Mouse (Mus musculus): ENCODE results near the gene Ppp1r9b.
"Not testable (repeated sequence)": the region's sequence is repeated elsewhere in the genome, so short reads cannot be mapped to it uniquely, and the experiment has no call there.

The Ppp1r9b gene

GRCm38 (mm10) chr11:94998041-94998531, 7.3 kb downstream of the Ppp1r9b start:
- DNase-seq (ENCODE audit: low spot score in 2 of 2): no peak

DNA sequence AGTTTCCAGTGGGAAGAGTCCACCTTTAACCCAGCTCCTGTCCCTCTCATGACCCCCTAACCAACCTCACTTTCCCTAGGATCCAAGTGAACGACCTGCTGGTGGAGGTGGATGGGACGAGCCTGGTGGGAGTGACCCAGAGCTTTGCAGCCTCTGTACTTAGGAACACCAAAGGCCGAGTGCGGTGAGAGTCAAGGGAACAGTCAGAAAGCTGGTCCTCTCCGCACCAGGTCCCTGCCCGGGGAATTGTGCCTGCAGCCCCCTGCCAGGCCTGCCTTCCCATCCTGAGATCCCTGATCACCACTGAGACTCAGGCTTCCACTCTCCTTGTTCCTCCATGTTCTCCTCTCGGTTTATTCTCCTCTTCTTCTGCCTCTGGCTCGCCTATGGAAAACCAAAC, 9.3 kb downstream of the Ppp1r9b start:
- no peak for DNase-seq (ENCODE audit: low spot score in 2 of 2)

DNA sequence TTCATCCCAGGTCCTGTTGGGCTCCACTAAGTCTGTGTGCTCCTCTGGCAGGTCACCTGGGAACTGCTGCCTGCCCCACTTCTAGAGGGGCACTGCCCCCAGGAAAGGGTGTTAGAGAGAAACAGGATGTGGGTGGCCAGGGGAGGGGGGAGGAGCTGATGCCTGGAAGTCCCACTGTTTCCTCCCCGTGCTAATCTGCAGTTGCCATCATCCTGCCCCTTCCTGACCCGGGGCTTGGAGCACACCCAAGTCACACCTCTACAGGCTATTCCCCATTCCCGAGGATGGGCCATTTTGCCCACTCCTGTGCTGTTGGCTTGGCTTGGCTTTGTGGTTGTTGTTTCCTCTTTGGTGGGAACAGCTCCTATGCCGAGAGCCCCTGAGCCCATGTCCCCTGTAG, 9.7 kb downstream of the Ppp1r9b start:
- DNase-seq (ENCODE audit: low spot score in 2 of 2): no peak

DNA sequence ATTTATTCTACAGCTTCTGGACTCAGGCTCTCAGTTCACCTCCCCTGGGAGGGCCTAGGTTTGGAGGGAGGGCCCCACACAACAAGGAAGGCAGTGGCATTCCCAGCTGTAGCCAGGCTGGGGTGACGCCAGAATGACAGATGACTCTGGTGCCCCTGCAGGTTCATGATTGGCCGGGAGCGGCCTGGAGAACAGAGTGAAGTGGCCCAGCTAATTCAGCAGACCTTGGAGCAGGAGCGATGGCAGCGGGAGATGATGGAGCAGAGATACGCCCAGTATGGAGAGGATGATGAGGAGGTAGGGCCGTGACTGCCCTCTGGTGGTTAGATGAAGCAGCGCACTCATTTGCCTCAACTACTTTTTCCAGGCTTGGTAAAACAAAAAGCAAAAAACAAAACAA, 10.2 kb downstream of the Ppp1r9b start:
- peak; percentile 59 to 67 for DNase-seq (ENCODE audit: low spot score in 2 of 2)

DNA sequence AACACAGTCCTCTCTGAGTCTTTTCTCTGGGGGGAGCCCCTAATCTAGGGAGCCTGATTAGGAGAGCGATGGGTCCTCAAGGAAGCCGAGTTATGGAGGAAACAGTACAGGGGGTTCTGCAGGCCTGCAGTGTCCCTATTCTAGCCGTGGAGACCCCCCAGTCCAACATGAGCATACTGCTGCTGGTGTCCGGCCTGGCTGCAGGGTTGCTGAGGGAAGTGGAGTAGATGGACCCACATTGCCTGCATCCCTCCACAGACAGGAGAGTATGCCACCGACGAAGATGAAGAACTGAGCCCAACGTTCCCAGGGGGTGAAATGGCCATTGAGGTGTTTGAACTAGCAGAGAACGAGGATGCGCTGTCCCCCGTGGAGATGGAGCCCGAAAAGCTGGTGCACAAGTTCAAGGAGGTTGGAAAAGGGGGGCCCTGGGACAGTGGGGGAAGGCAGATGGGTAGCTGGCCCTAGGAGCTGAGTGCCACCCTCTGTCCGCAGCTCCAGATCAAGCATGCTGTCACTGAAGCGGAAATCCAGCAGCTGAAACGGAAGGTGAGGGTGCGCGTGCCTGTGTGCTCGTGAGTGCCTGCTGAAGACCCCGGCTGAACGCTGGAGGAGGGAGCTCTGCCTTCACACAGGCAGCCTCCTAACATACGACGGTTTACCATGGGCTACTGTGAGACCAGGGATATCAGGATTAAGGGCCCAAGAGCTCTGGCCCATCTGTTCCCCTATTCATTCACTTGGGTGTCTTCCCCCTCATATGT, 10.9 kb downstream of the Ppp1r9b start:
- DNase-seq (ENCODE audit: low spot score in 2 of 2): no peak

DNA sequence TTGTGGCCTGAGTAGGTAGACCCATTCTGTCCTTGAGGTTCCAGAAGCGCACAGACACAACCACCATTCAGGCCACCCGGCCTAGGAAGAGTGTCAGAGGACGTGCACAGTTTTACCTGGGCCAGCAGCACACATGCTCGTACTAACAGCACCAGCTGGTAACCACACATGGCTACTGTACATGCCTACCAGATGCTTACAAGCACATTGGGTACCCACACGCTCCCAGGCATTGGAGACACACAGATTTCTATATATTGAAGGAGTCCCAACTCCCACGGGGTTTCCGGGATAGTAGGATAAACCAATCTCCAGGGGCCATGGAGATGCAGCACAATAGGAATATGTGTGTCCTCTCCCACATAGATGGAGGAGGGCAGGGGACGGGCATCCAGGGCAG, 11.9 kb downstream of the Ppp1r9b start:
- no peak for DNase-seq (ENCODE audit: low spot score in 2 of 2)

DNA sequence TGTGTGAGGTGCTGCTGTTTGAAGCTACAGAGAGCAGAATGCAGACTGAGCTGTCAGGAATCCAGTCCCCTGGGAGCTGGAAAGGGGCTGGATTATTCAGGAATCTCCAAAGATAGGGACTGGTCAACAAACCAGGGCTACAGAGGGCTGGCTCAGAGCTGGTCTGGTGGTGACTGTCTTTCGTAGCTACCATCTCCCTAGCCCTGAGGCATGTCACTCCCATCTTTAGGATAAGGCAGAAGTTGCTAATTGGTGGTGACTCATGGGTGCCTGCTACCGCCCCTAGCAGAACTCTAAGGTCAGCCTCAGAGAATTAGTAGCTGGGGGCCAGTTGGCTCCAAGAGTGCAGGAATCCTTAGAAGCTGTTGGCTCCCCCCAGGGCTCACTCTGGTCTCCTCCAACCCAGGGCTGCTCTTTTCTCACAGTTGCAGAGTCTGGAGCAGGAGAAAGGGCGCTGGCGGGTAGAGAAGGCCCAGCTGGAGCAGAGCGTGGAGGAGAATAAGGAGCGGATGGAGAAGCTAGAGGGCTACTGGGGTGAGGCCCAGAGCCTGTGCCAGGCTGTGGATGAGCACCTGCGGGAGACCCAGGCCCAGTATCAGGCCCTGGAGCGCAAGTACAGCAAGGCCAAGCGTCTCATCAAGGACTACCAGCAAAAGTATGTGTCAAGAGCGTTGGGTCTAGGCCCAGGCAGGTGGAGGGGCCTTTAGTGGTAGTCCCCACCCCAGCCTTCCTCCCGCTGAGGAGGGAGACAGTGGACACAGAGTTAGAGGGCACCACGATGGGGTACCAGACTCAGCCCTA, 13.5 kb downstream of the Ppp1r9b start:
- DNase-seq (ENCODE audit: low spot score in 2 of 2): no peak

DNA sequence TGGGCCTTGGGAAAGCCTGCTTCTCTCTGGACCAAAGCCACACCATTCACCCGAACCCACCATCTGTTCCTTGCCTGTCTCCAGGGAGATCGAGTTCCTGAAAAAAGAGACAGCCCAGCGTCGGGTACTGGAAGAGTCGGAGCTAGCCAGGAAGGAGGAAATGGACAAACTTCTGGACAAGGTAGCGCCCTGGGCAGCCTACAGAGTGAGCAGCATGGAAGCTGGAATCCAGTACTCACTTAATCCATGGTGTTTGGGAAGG, 14.0 kb downstream of the Ppp1r9b start:
- no peak for DNase-seq (ENCODE audit: low spot score in 2 of 2)

DNA sequence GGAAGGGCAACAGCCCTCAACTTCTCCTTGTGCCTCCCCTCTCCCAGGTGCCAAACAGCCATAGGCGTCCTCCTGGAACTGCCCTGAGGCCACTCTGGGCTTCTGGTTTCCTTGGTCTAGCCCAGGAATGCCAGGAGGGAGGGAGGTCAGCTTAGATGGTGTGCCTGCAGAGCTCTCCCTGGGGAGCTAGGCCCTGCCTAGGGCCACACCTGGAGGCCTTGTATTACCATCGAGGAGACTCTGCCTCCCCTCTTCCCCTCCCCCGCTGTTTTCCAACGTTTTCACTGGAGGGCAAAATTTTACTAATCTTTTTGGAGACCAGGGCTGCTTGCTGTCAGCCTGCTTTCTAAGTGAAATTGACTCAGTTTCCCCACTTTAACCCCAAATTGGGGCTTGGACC, 15.2 kb downstream of the Ppp1r9b start:
- DNase-seq (ENCODE audit: low spot score in 2 of 2): no peak

DNA sequence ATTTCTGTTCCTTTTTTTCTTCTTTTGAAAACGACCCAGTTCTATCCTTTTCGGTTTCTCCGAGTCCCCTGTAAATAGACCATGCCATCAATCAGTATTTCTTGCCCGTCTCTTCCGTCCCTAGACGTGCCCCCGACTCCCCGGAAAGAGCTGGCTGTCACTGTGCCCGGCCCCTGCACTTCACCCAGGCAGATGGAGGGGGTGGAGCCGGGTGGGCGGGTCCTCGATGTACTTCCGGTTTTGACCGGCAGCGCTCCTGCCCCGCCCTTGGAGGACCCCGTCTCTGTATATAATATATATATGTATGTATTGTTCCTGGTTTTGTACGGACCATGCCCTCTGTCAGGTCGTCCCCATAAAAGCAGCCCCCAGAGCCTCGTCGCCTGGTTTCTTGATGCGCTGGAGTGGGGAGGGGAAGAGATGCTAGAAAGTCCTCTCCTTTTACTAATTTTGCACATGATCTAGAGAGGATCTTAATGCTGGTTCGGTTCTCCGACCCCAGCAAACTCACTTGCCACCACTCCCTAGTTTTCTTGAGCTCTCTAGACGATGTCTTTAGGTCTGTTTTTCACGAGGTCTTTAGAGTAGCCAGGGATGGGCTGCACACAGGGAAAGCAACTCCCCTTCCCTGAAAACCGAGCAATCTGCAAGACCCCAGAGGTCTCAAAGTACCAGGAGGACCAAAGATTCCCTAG, 15.8 kb downstream of the Ppp1r9b start:
- peak; percentile 72 to 81 for DNase-seq (ENCODE audit: low spot score in 2 of 2)

- no peak for DNase-seq (ENCODE audit: low spot score in 2 of 2)
Observed at GRCm38 (mm10) chr11:95007418-95007817, 16.6 kb downstream of the Ppp1r9b start.

GRCm38 (mm10) chr11:95008661-95009628, 18.1 kb downstream of the Ppp1r9b start:
- DNase-seq (ENCODE audit: low spot score in 2 of 2): no peak

GRCm38 (mm10) chr11:95009629-95010014, 18.8 kb downstream of the Ppp1r9b start, which contains the start of gene Samd14:
Samd14 (plus strand) TSS chr11:95009879.
- DNase-seq (ENCODE audit: low spot score in 2 of 2): peak in 1 of 2 experiments; percentile 48

DNA sequence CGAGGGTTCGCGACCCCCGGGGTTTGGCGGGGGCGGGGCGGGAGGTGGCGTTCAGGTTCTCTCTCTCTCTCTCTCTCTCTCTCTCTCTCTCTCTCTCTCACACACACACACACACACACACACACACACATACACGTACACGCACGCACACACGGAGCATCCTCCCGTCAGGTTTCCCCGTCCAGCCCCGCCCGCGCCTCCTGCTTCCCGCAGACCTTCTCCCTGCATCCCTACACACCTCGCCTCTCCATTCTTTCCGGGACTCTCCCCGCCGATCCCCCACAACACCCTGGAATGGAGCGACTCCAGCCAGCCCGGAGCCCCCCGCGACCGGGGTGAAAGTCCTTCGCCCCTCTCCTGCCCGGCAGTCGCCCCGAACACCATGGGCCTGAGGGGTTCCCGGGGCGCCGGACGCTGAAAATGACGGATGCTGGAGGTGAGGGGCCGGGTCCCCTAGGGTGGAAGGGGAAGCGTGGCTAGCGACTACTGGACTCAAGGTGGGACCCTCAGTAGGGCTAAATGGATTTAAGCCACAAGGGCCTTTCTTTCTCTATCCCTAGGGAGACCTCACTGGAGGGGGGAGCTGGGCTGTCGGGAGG, 19.4 kb downstream of the Ppp1r9b start:
- no peak for DNase-seq (ENCODE audit: low spot score in 2 of 2)

DNA sequence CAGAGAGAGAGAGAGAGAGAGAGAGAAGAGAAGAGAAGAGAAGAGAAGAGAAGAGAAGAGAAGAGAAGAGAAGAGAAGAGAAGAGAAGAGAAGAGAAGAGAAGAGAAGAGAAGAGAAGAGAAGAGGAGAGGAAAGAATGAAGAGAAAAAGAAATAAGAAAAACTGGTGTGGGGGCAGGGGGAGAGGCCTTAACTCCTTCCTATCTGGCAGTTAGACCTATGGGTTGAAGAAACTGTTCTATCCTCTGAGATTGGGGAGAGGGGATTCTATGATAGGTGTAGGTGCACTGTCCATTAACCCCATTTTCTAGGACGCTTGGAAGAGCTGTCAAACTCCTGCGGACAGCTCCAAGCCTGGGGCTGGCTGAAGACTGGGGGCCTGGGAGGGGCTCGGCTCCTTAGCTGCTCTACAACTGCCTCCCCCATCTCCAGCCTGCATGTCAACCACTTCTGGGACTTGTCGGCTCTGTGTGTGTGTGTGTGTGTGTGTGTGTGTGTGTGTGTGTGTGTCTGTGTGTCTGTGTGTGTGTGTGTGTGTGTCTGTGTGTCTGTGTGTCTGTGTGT, 20.1 kb downstream of the Ppp1r9b start:
- DNase-seq (ENCODE audit: low spot score in 2 of 2): not testable (repeated sequence)

DNA sequence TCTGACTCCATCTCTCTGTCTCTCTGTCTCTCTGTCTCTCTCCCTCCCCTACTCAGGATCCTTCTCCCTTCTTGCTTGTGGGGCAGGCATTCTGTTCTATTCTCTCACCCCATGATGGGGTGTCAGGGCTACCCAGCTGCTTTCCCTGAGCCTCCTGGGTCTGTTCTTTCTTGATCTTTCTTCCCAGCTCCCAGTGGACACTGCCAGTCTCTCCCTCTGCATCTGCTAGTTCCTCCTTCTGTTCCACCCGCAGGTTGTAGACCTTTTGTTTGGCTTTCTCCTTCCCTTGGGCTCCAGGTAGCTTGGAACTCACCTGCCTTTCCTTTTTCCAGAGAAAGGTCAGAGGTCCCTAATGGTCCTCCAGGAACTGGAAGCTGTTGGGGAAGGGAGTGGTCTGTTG, 20.6 kb downstream of the Ppp1r9b start:
- no peak for DNase-seq (ENCODE audit: low spot score in 2 of 2)

DNA sequence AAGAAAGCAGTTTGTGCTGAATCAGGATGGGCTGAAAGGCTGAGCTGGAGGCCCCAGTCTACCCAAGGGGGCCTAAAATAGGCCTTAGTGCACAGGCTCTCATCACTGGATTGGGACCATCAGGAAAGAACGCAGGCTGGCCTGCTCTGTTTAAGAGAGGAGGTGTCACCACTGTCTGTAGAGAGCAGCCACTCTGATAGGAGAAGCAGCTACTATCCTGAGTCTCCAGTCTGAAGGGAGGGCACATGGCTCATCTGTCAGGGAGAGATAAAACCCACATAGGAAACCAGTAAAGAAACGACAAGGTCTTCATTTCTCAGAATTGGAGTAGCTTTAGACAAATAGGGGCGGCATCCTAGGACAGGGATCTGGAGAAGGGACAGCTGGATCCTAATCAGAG, 21.2 kb downstream of the Ppp1r9b start:
- DNase-seq (ENCODE audit: low spot score in 2 of 2): no peak

GRCm38 (mm10) chr11:95012487-95012886, 21.7 kb downstream of the Ppp1r9b start:
- no peak for DNase-seq (ENCODE audit: low spot score in 2 of 2)

DNA sequence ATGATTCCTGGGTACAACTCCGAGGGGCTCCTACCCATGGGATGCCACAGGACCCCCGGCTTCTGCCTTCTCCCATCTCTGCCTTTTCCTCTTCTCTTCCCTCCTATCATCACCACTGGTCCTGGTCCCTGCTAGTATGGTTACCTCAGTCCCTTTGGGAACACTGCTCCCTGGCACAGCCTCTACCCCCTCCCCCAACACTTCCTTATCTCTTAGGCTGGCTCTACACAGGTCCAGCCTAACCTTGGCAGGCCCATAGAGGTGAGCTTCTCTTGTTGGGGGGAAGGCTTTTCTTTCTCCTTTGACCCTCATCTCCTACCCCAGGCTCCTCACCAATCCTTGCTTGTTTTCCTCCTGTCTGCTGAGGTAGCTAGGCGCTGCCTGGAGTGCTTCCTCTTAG, 24.6 kb downstream of the Ppp1r9b start:
- no peak for DNase-seq (ENCODE audit: low spot score in 2 of 2)

- DNase-seq (ENCODE audit: low spot score in 2 of 2): no peak
Observed at GRCm38 (mm10) chr11:95022237-95022992, 31.6 kb downstream of the Ppp1r9b start.
